8 mouse cellular contexts compared by ENCODE assay signal in the genomic region with DNA sequence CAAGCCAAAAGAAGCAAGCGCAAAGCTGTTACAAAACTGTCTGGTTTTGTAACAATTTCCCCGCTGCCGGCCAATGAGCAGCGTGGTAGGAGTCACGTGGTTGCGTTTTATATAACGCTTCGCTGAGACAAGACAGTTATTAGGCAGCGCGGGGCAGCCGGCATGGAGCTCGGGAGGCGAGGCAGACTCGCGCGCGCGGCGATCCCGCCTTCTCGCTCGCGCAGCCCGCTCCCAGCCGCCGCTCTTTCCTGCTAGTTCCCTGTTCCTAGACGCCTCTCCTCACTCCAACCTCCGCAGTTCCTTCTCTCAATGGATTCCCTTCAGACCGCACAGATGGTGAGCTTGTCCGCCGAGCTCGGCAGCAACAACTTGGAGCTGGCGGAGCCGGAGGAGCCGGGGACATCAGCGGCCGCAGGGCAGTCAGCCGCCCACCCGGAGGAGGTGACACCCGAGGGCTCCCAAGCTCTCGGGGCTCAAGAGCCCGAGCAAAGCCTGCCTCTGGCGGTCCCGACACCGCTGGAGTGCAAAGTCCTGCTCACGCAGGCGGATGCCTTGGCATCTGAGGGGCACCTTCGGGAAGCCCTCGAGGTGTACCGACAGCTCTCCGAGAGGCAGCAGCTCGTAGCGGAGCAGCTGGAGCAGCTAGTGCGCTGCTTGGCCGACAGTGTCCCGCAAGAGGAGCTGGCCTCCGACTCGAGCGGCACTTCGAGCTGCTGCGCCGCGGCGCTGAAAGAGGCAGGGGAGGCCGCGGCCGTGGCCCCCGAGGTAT. TPM values are rescaled to one million over a fixed set of nuclear protein-coding genes. Genes with fewer than 3 reads are reported as not detected.
DNase-seq lines count a peak whose midpoint lies in the region; ATAC-seq lines count a peak whose summit lies in the region.

Gene Lonrf3 (plus strand): TSS at position 83 of the 769 bp plus-strand sequence.

- H3K4me2 ChIP-seq in hindbrain, embryonic 16.5 days (ENCODE audit: low read length): peak within 1 kb of the TSS; percentile 91

- WGBS in hindbrain, embryonic 16.5 days: 28% methylated on average over 61 of the region's 68 CpGs

- DNase-seq in adrenal gland, adult (ENCODE audit: inconsistent age in 2 of 2, low spot score in 1 of 2): peak; percentile 79 to 93
- DNase-seq in cerebellum, postnatal 4 days (ENCODE audit: low spot score in 2 of 2): peak; percentile 29 to 46
- peak; percentile 50 to 68 for DNase-seq in gastrocnemius, adult 8-10 months (ENCODE audit: low spot score in 2 of 2)
- DNase-seq in left cerebral cortex, adult 11 months (ENCODE audit: low spot score): peak; percentile 70
- DNase-seq in lung, postnatal 14 days: peak; percentile 78
- DNase-seq in ovary, postnatal 14 days (ENCODE audit: low spot score): peak; percentile 43
- DNase-seq in urinary bladder, postnatal 10 days (ENCODE audit: low spot score): peak; percentile 14

- peaks cover 4% of the 10 kb centered on the region; the same call in 1 of the 2 replicates for H3K9me3 ChIP-seq in hindbrain, embryonic 16.5 days (ENCODE audit: control insufficient read depth, low read length)

- H3K36me3 ChIP-seq in hindbrain, embryonic 16.5 days (ENCODE audit: control insufficient read depth, insufficient read depth, low read length): no peaks in the 10 kb centered on the region

- peak; percentile 86 for ATAC-seq in hindbrain, embryonic 16.5 days

- peaks cover 3% of the 10 kb centered on the region for H3K4me1 ChIP-seq in hindbrain, embryonic 16.5 days (ENCODE audit: control insufficient read depth, insufficient read depth, low read depth, low read length)

- H3K4me3 ChIP-seq in hindbrain, embryonic 16.5 days (ENCODE audit: low read length): peak within 1 kb of the TSS; percentile 53

- peak within 1 kb of the TSS; percentile 45 for H3K9ac ChIP-seq in hindbrain, embryonic 16.5 days (ENCODE audit: low read depth, low read length)

- no peak within 1 kb of the TSS for H3K27ac ChIP-seq in hindbrain, embryonic 16.5 days (ENCODE audit: low read depth, low read length)

- no peaks in the 10 kb centered on the region; the same call in 1 of the 2 replicates for H3K27me3 ChIP-seq in hindbrain, embryonic 16.5 days (replicated peaks; ENCODE audit: control insufficient read depth, insufficient read depth, low read length)

RNA-seq across cellular contexts. Expression of gene Lonrf3, which starts in this region (rescaled TPM):
- 1 to 10 TPM; 1.0 to 2.8 (median 2.1) TPM for total RNA-seq in gastrocnemius, adult 8-10 months (2022)
- 0.39 and 0.63 TPM in 2 replicates for polyA plus RNA-seq in hindbrain, embryonic 16.5 days (2015; fragmentation: Nextera tagmentation; extraction: Ambion mirVana)

Comparison
In these comparisons a context has a peak if more than half of its experiments do, and no peak if none do; other contexts are left out.
1. Peak in ATAC-seq, H3K4me3 ChIP-seq, H3K9ac ChIP-seq and H3K4me2 ChIP-seq in hindbrain, embryonic 16.5 days; RNA of the gene not detected or under 1 TPM.
2. DNase-seq: peak in every context shown above with its lines; median percentile 86 in adrenal gland, adult; 78 in lung, postnatal 14 days; 70 in left cerebral cortex, adult 11 months; 59 in gastrocnemius, adult 8-10 months; 43 in ovary, postnatal 14 days; 38 in cerebellum, postnatal 4 days; 14 in urinary bladder, postnatal 10 days.